Mouse (Mus musculus) testis, adult 2 months (tissue): ENCODE measurements at regions not wholly inside any gene's neighbourhood (a gene's known extent, or its start where the extent isn't known, plus 50 kb on each side); places are given as distances from the start of the nearest gene placed in this dataset.

Source experiments
- CTCF ChIP-seq: fragments of 200-500 bp; IDR thresholded peaks from 2 replicates; pipeline ENCODE4 v1.5.1; 2012; ENCODE audit warnings: low read depth, mild to moderate bottlenecking, inconsistent platforms, low read length, moderate library complexity; ENCODE audit not compliant: control insufficient read depth, insufficient read depth, insufficient replicate concordance
- POLR2A ChIP-seq: fragments of 200-500 bp; IDR thresholded peaks from 2 replicates; pipeline ENCODE4 v1.6.1; 2012; ENCODE audit warnings: low read depth, mild to moderate bottlenecking, inconsistent platforms, low read length, moderate library complexity; ENCODE audit not compliant: control insufficient read depth

GRCm38 (mm10) chr3:134172357-134172756 lies 63.9 kb upstream of the Cxxc4 start:
- no peak for TF ChIP-seq CTCF
- no peak for TF ChIP-seq POLR2A
